Mouse (Mus musculus) kidney, embryonic 14.5 days (tissue): ENCODE measurements at regions not wholly inside any gene's neighbourhood (a gene's known extent, or its start where the extent isn't known, plus 50 kb on each side); places are given as distances from the start of the nearest gene placed in this dataset.
A peak's percentile ranks its signal among the peaks of the same experiment; 100 is the strongest.

Experiments
- ATAC-seq: fragments of 200-750 bp; cut with Nextera tagmentation; 2 replicates; pipeline ENCODE4 v1.8.0; 2017; ENCODE audit warnings: moderate number of reproducible peaks, mild to moderate bottlenecking, moderate TSS enrichment, moderate library complexity; ENCODE audit not compliant: low FRiP score, low TSS enrichment
- H3K27ac ChIP-seq: fragments of 300-500 bp; sonication (generic); 2 replicates; pipeline ENCODE4 v1.5.1; 2014; ENCODE audit warnings: low read depth, mild to moderate bottlenecking, low read length, moderate library complexity, mixed read lengths
- H3K27me3 ChIP-seq: fragments of 300-500 bp; sonication (generic); 2 replicates; pipeline ENCODE4 v1.6.1; 2014; ENCODE audit warnings: mild to moderate bottlenecking, low read length; ENCODE audit not compliant: control insufficient read depth, insufficient read depth
- H3K36me3 ChIP-seq: fragments of 300-500 bp; sonication (generic); 2 replicates; pipeline ENCODE4 v1.6.1; 2014; ENCODE audit warnings: low read length, mixed read lengths; ENCODE audit not compliant: control insufficient read depth, insufficient read depth
- H3K4me1 ChIP-seq: fragments of 300-500 bp; sonication (generic); 2 replicates; pipeline ENCODE4 v1.6.1; 2014; ENCODE audit warnings: low read length, mixed read lengths; ENCODE audit not compliant: control insufficient read depth, insufficient read depth
- H3K4me2 ChIP-seq: fragments of 300-500 bp; sonication (generic); replicated peaks from 2 replicates; pipeline ENCODE4 v1.6.1; 2014; ENCODE audit warnings: low read depth, mild to moderate bottlenecking, low read length
- H3K4me3 ChIP-seq: fragments of 300-500 bp; sonication (generic); 2 replicates; pipeline ENCODE4 v1.5.1; 2014; ENCODE audit warnings: mild to moderate bottlenecking, low read length
- H3K9ac ChIP-seq: fragments of 300-500 bp; sonication (generic); 2 replicates; pipeline ENCODE4 v1.6.1; 2014; ENCODE audit warnings: low read depth, mild to moderate bottlenecking, low read length, moderate library complexity
- H3K9me3 ChIP-seq: fragments of 300-500 bp; sonication (generic); 2 replicates; pipeline ENCODE4 v1.6.1; 2016; ENCODE audit warnings: low read length; ENCODE audit not compliant: control insufficient read depth
- WGBS: fragments of 180-500 bp; shearing (Covaris S2); extraction: QIAGEN DNeasy Blood & Tissue Kit; methylation state at CpG from one replicate; pipeline ENCODE4 v1.1.7; 2014; 5-methylcytosine and 5-hydroxymethylcytosine counted together

DNA sequence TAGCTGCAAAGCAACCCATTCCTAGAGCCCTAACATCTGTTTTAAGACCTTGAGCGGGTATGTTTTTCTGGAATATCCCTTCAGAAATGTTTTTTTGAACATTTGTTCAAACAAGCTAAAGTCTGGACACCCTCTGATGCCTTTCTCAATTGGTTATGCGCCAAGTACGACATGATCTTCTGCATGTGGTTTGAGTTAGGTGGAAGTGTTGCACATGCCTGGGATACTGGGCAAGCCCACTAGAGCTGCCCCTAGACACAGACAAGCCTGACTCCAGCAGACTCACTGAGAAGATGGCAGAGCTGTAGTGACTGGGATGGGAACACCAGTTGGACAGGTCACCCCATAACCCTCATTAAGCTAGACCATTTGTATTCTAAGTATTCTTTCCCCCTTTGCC, 153.2 kb upstream of the Cypt2 start:
- no peak for ATAC-seq
- H3K4me3 ChIP-seq: no peak overlapping the region
- no peaks in the 10 kb centered on the region for H3K4me1 ChIP-seq
- 82% methylated on average over 3 of the region's 3 CpGs for WGBS
- H3K27ac ChIP-seq: no peak overlapping the region
- H3K4me2 ChIP-seq: no peak overlapping the region
- no peak overlapping the region for H3K9ac ChIP-seq
- no peaks in the 10 kb centered on the region for H3K9me3 ChIP-seq
- H3K27me3 ChIP-seq: no peaks in the 10 kb centered on the region; the same call in 1 of the 2 replicates
- no peaks in the 10 kb centered on the region for H3K36me3 ChIP-seq

DNA sequence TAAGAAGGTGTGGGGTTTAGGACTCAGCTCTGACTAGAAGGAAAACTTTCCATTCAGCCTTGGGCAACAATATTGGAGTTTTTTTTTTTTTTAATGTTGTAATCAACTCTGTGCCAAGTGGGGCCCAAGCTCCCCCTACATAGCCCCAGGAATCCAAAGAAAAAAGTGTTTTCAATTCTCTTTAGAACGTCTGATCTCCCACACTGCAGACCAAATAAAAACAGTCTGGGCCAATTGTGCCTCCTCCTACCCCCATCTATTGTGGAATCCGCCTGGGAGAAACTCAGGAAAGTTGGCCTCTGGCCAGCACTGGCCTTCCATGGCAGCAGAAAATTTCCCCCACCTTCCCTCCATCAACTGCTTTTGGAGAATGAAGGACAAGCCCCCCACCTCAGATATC, 133.3 kb upstream of the Cypt2 start:
- no peaks in the 10 kb centered on the region for H3K27me3 ChIP-seq
- no peak overlapping the region for H3K4me3 ChIP-seq
- no peak overlapping the region for H3K4me2 ChIP-seq
- 46% methylated on average over 2 of the region's 2 CpGs for WGBS
- no peaks in the 10 kb centered on the region for H3K36me3 ChIP-seq
- no peak for ATAC-seq
- no peak overlapping the region for H3K27ac ChIP-seq
- H3K4me1 ChIP-seq: no peaks in the 10 kb centered on the region
- H3K9ac ChIP-seq: no peak overlapping the region
- no peaks in the 10 kb centered on the region for H3K9me3 ChIP-seq

DNA sequence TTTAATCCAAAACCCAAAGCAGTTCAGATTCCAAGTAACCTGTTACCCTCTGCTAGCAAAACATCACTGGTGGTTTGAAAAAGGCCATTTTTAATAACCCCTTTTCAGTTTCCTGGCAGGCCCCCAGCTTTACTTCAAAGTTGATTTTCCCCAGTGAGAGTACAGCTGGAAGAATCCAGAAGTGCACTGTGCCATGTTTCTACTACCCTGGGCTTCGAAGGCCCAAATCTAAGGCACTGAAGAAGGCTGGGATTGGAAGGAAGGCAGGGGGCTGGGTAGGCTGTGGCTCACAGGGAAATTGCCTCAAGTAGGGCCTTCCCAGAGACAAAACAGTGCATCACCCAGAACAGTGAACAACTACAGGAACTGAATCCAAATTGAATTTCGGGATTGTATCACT, 131.6 kb upstream of the Cypt2 start:
- no peak overlapping the region for H3K4me2 ChIP-seq
- no peaks in the 10 kb centered on the region for H3K9me3 ChIP-seq
- ATAC-seq: no peak
- no peaks in the 10 kb centered on the region for H3K27me3 ChIP-seq
- WGBS: 73% methylated on average over 2 of the region's 2 CpGs
- no peak overlapping the region for H3K27ac ChIP-seq
- no peaks in the 10 kb centered on the region for H3K36me3 ChIP-seq
- no peaks in the 10 kb centered on the region for H3K4me1 ChIP-seq
- H3K9ac ChIP-seq: no peak overlapping the region
- no peak overlapping the region for H3K4me3 ChIP-seq

DNA sequence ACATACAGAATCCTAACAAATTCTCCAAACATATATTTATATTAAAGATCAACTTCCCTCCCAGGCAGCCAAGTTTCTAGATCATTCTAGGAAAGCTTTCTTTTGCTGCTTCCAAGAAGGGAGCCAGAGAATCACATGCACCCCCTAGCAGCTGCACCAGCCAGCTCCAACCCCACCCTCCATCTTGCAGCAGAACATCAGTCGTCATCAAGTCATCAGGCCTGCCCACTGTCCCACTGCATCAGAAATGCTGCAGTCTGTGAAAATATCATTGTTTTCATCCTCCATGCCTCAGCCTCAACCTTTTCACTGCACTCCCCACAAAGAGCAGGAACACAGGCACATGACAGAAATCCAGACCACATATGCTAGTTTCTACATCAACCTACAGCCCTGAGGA, 109.1 kb upstream of the Cypt2 start:
- no peak for ATAC-seq
- Histone ChIP-seq H3K9ac (no peak overlapping the region), H3K4me1 (no peaks in the 10 kb centered on the region), H3K36me3 (no peaks in the 10 kb centered on the region), H3K27me3 (no peaks in the 10 kb centered on the region), H3K9me3 (no peaks in the 10 kb centered on the region), H3K27ac (no peak overlapping the region), H3K4me2 (no peak overlapping the region), H3K4me3 (no peak overlapping the region)
- 67% methylated on average over 1 of the region's 1 CpGs for WGBS

DNA sequence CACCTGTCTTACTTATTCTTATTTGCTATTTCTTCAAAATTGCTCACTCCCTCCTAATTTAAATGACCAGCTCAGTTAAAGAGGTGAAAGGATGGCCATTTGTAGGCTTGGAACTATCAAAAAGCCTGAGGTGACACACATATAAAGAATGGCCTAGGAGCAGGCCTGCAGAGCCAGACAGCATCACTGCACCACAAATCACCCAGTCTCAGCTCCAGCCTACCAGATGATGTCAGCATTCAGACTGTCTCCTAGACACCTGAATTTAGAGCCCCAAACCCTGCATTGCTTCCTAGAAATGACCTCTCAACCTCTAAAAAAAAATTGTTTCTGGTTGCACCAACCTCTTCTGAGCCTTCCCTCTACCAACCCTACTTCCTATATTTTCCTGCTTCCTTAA, 108.5 kb upstream of the Cypt2 start:
- ATAC-seq: no peak
- no peak overlapping the region for H3K4me3 ChIP-seq
- no peak overlapping the region for H3K4me2 ChIP-seq
- H3K4me1 ChIP-seq: no peaks in the 10 kb centered on the region
- H3K9me3 ChIP-seq: no peaks in the 10 kb centered on the region
- H3K27me3 ChIP-seq: no peaks in the 10 kb centered on the region
- H3K36me3 ChIP-seq: no peaks in the 10 kb centered on the region
- no peak overlapping the region for H3K9ac ChIP-seq
- H3K27ac ChIP-seq: no peak overlapping the region

DNA sequence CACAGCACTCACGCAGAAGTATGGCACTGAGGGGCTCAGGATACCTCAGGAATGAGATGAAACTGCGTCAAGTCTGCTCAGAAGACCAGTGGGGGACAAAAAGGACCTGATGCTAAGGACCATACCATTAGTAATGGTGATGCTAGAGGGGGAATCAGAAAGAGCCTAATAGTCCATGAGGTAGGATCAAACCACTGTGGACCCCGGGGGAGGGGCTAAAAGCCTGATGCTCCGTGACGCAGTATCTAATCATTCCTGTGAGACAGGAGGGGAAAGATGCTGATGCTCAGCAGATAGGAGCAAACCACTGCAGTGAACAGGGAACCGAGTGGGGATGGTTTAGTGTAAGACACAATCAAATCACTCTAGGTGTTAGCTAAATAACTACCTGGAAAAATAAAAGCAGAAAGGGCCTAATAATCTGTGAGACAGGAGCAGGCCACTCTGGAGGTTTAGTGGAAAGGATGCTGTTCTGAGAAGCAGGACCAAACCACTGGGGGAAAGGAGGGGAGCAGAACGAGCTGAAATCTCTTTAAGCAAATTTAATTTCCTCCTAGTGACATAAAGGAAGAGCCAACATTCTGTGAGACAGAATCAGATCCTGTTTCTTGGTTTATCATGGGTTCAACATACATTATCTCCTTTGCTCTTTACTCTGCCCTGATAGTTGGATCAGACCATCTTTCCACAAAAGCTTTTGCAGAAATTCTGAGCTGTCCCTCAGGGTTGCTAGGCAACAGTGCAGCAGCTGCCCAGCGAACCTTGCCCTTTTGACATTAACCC, 107.7 kb upstream of the Cypt2 start:
- Histone ChIP-seq H3K36me3 (no peaks in the 10 kb centered on the region), H3K4me2 (peak overlapping the region; percentile 10; the same call in 1 of the 2 replicates), H3K9me3 (no peaks in the 10 kb centered on the region), H3K4me1 (no peaks in the 10 kb centered on the region), H3K27ac (no peak overlapping the region), H3K27me3 (no peaks in the 10 kb centered on the region), H3K4me3 (no peak overlapping the region), H3K9ac (no peak overlapping the region)
- peak; percentile 91 for ATAC-seq
- WGBS: 30% methylated on average over 8 of the region's 8 CpGs

DNA sequence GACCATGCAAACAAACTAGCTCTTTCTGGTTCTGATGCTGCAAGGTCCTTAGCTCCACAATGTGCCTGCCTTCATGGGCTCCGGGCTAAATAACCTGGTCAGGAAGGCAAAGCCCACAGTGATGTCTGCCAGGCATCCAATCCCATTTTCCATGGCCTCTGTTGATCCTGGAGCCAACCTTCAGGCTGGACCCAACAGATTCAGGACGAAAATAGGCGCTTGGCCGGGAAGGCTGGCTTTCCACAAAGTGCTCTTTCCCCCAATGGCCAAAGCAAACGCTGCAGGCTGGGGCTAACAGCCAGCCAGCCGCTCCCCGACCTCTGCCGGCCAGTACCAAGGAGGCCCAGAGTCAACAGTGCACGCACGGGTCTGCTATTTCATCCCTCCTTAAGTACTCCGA, 106.3 kb upstream of the Cypt2 start:
- Histone ChIP-seq H3K9ac (no peak overlapping the region), H3K27me3 (no peaks in the 10 kb centered on the region)
- 41% methylated on average over 11 of the region's 11 CpGs for WGBS

DNA sequence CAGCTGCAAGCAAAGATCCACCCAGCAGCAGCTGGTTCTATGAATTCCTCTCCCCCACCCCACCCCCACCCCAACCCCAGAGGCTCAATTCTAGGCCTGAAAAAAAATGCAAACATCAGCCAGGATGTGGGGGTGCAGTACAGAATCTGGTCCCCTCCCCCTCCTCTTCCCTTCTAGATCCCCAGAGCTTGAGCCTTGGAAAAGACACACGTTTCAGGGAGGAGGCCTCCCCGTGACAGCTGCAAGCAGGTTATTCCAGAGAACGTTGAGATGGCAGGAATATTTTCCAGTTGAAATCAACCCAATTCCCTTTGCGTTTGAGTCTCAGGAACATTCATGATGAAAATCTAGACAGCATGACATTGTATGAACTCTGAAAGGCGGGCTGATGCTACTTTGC, 86.2 kb upstream of the Cypt2 start:
- H3K27ac ChIP-seq: no peak overlapping the region
- no peak overlapping the region for H3K4me2 ChIP-seq
- no peak overlapping the region for H3K4me3 ChIP-seq
- H3K27me3 ChIP-seq: no peaks in the 10 kb centered on the region
- H3K9ac ChIP-seq: no peak overlapping the region
- H3K4me1 ChIP-seq: no peaks in the 10 kb centered on the region
- no peaks in the 10 kb centered on the region for H3K36me3 ChIP-seq
- ATAC-seq: no peak
- 57% methylated on average over 5 of the region's 5 CpGs for WGBS
- no peaks in the 10 kb centered on the region for H3K9me3 ChIP-seq

More for the DNA sequence above, 106.3 kb upstream of the Cypt2 start:
- Histone ChIP-seq H3K4me2 (no peak overlapping the region), H3K9me3 (no peaks in the 10 kb centered on the region), H3K4me3 (no peak overlapping the region), H3K36me3 (no peaks in the 10 kb centered on the region), H3K27ac (no peak overlapping the region), H3K4me1 (no peaks in the 10 kb centered on the region)
- no peak for ATAC-seq

DNA sequence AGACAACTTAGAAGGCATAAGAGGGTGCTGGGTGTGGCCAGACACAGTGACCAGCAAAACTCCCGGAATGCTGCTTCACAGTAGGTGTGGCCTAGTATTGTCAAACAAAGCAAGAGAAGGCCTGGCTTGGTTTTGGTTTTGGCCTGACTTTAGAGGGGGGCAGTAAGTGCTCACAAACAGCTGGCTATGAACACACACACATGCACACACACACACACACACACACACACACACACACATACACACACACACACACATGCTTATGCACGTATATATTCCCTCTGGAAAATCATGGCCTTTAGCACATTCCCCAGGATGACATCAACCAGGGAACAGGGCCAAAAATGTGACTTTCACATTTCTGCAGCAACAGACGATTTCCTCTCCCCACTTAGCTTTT, 78.6 kb upstream of the Cypt2 start:
- ATAC-seq: peak; percentile 32; the same call in 1 of the 2 replicates
- Histone ChIP-seq H3K36me3 (no peaks in the 10 kb centered on the region), H3K27me3 (no peaks in the 10 kb centered on the region), H3K27ac (no peak overlapping the region), H3K4me3 (no peak overlapping the region), H3K9ac (no peak overlapping the region), H3K4me1 (no peaks in the 10 kb centered on the region), H3K9me3 (no peaks in the 10 kb centered on the region), H3K4me2 (no peak overlapping the region)
- 42% methylated on average over 3 of the region's 3 CpGs for WGBS
